23 mouse cellular contexts compared by ENCODE assay signal in the genomic region with DNA sequence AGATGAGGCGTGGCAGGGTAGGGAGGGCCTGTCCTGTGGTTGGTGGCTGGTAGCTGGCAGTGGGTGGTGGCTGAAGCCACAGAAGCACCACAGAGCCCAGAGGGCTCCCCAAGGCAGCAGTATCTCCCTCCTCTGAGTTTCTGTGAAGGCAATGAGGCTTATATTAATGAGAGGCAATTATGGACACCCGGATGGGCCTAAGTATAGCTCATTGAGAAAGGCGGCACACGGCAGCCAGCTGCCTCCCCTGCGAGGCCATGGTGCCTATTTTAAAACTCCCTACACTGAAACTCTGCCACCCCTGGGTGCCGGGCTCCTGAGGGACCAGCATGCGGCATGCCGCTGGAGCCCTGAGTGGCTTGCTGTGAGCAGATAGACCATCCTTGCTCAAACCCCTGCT.
A peak's percentile ranks its signal among the peaks of the same experiment; 100 is the strongest.
DNase-seq lines count a peak whose midpoint lies in the region; ATAC-seq and TF ChIP-seq lines count a peak whose summit lies in the region.
"Had no signal": no experiment of that assay in that cellular context is flagged by ENCODE, and none has a peak within 500 bp of the region (broad histone marks: within the 10 kb centered on the region; RNA-seq: fewer than 3 reads in every experiment).

No protein-coding gene starts in this region.

- H3K9ac ChIP-seq in limb, embryonic 15.5 days: peak overlapping the region; percentile 3; the same call in 1 of the 2 replicates
- no peak overlapping the region for H3K9ac ChIP-seq in forebrain, embryonic 12.5 days
- no peak overlapping the region for H3K9ac ChIP-seq in hindbrain, postnatal 0 days (replicated peaks; ENCODE audit: low read length)
- H3K9ac ChIP-seq: limb, embryonic 13.5 days; liver, embryonic 14.5 days; lung, embryonic 14.5 days had no signal

- no peak overlapping the region for H3K27ac ChIP-seq in limb, embryonic 15.5 days
- H3K27ac ChIP-seq in limb, embryonic 10.5 days: no peak overlapping the region
- H3K27ac ChIP-seq in forebrain, embryonic 12.5 days: 0 out of 2 replicates have a peak overlapping the region, but pooled peaks have one; percentile 32
- no peak overlapping the region; the same call in 1 of the 2 replicates for H3K27ac ChIP-seq in hindbrain, postnatal 0 days
- H3K27ac ChIP-seq: heart, adult 2 months; limb, embryonic 13.5 days; liver, embryonic 14.5 days; stomach, postnatal 0 days had no signal

- no peaks in the 10 kb centered on the region for H3K9me3 ChIP-seq in limb, embryonic 15.5 days
- no peaks in the 10 kb centered on the region for H3K9me3 ChIP-seq in limb, embryonic 10.5 days (replicated peaks)
- H3K9me3 ChIP-seq in forebrain, embryonic 12.5 days: no peaks in the 10 kb centered on the region
- H3K9me3 ChIP-seq in hindbrain, postnatal 0 days (ENCODE audit: low read length): no peaks in the 10 kb centered on the region
- H3K9me3 ChIP-seq: limb, embryonic 13.5 days had no signal

- TF ChIP-seq CTCF in hindbrain, postnatal 0 days (IDR thresholded peaks at IDR 0.05; ENCODE audit: low read depth): no peak

- H3K4me2 ChIP-seq in limb, embryonic 15.5 days: no peak overlapping the region
- no peak overlapping the region for H3K4me2 ChIP-seq in forebrain, embryonic 12.5 days
- H3K4me2 ChIP-seq in hindbrain, postnatal 0 days (ENCODE audit: low read depth, low read length): no peak overlapping the region
- H3K4me2 ChIP-seq: limb, embryonic 13.5 days; lung, embryonic 14.5 days had no signal

- H3K4me3 ChIP-seq in limb, embryonic 15.5 days: no peak overlapping the region
- no peak overlapping the region for H3K4me3 ChIP-seq in limb, embryonic 10.5 days
- no peak overlapping the region for H3K4me3 ChIP-seq in forebrain, embryonic 12.5 days (replicated peaks)
- H3K4me3 ChIP-seq in hindbrain, postnatal 0 days (ENCODE audit: low read length): no peak overlapping the region
- H3K4me3 ChIP-seq: heart, adult 2 months; limb, embryonic 13.5 days had no signal

- H3K27me3 ChIP-seq in limb, embryonic 15.5 days: no peaks in the 10 kb centered on the region
- H3K27me3 ChIP-seq in limb, embryonic 10.5 days (ENCODE audit: low read depth, poor library complexity, severe bottlenecking): 0 out of 2 replicates have a peak, but pooled peaks cover 5% of the 10 kb centered on the region
- H3K27me3 ChIP-seq in forebrain, embryonic 12.5 days: no peaks in the 10 kb centered on the region; the same call in 1 of the 2 replicates
- no peaks in the 10 kb centered on the region for H3K27me3 ChIP-seq in hindbrain, postnatal 0 days (ENCODE audit: insufficient read depth, low read length)

- no peaks in the 10 kb centered on the region for H3K36me3 ChIP-seq in limb, embryonic 15.5 days
- no peaks in the 10 kb centered on the region for H3K36me3 ChIP-seq in limb, embryonic 10.5 days
- no peaks in the 10 kb centered on the region for H3K36me3 ChIP-seq in forebrain, embryonic 12.5 days (replicated peaks)
- H3K36me3 ChIP-seq in hindbrain, postnatal 0 days (ENCODE audit: insufficient read depth, low read length): no peaks in the 10 kb centered on the region
- H3K36me3 ChIP-seq: limb, embryonic 13.5 days had no signal

- peaks cover 6% of the 10 kb centered on the region; the same call in 1 of the 2 replicates for H3K4me1 ChIP-seq in limb, embryonic 15.5 days
- H3K4me1 ChIP-seq in limb, embryonic 10.5 days: 0 out of 2 replicates have a peak, but pooled peaks cover 4% of the 10 kb centered on the region
- H3K4me1 ChIP-seq in forebrain, embryonic 12.5 days: peaks cover 22% of the 10 kb centered on the region
- peaks cover 14% of the 10 kb centered on the region; the same call in 1 of the 2 replicates for H3K4me1 ChIP-seq in hindbrain, postnatal 0 days (ENCODE audit: insufficient read depth, low read length)

- 75% methylated on average over 8 of the region's 8 CpGs for WGBS in limb, embryonic 15.5 days
- 89% methylated on average over 8 of the region's 8 CpGs for WGBS in limb, embryonic 10.5 days
- 70% methylated on average over 8 of the region's 8 CpGs for WGBS in forebrain, embryonic 12.5 days
- 54% methylated on average over 8 of the region's 8 CpGs for WGBS in hindbrain, postnatal 0 days

- peak; percentile 72 for ATAC-seq in frontal cortex, adult (ENCODE audit: low TSS enrichment)
- no peak for ATAC-seq in limb, embryonic 15.5 days (ENCODE audit: insufficient number of reproducible peaks, low FRiP score, low TSS enrichment, low read depth)
- no peak for ATAC-seq in forebrain, embryonic 12.5 days (ENCODE audit: low FRiP score)
- peak; percentile 27; the same call in 1 of the 2 replicates for ATAC-seq in hindbrain, postnatal 0 days
- ATAC-seq: CD4-positive, CD25-positive, alpha-beta regulatory T cell, adult 4 months; Patski had no signal

- DNase-seq in frontal cortex, postnatal 36 days (ENCODE audit: low spot score in 2 of 2): no peak
- no peak for DNase-seq in limb, embryonic 10.5 days (ENCODE audit: low spot score)
- no peak for DNase-seq in hindbrain, postnatal 0 days (ENCODE audit: low spot score)
- no peak for DNase-seq in embryo, embryonic 10.5 days (ENCODE audit: low spot score)
- DNase-seq in heart, adult 9 months (ENCODE audit: low spot score in 2 of 2): no peak
- DNase-seq: cerebellum, adult 8-10 months; cerebellum, postnatal 36 days; gastrocnemius, postnatal 36 days; heart, postnatal 36 days; kidney, adult 8-10 months; kidney, postnatal 10 days; lung, embryonic 14.5 days; midbrain, embryonic 14.5 days; thymus, adult 2 months had no signal

Comparison
In these comparisons a context has a peak if more than half of its experiments do, and no peak if none do; other contexts are left out.
1. ATAC-seq: peak in frontal cortex, adult (single experiment) and hindbrain, postnatal 0 days (single experiment); none in limb, embryonic 15.5 days (single experiment) and forebrain, embryonic 12.5 days (single experiment).